Mouse (Mus musculus) cerebellum, postnatal 10 days (tissue): ENCODE measurements around the gene Mark1.

Experiments used
- DNase-seq, 2 experiments: peaks; one replicate each; pipeline ENCODE4 v3.0.0; 2021; ENCODE audit warnings: mixed read lengths in 2 of 2

Gene Mark1

GRCm38 (mm10) chr1:184851166-184851565 is 148.2 kb downstream of the Mark1 start:
- DNase-seq, result no peak

- DNase-seq, result no peak
These were observed 152.4 kb downstream of the Mark1 start for GRCm38 (mm10) chr1:184846973-184847372.
